Mouse (Mus musculus) heart, adult 2 months (tissue): ENCODE data around the gene Ccn1.

ENCODE experiments used
- CTCF ChIP-seq: fragments of 200-600 bp; IDR thresholded peaks from 2 replicates; pipeline ENCODE4 v1.8.1; 2022; ENCODE audit warnings: antibody characterized with exemption, mild to moderate bottlenecking, moderate library complexity
- POLR2A ChIP-seq: fragments of 200-500 bp; IDR thresholded peaks from 2 replicates; pipeline ENCODE4 v1.6.1; 2011; ENCODE audit warnings: mild to moderate bottlenecking, low read depth, low read length, control low read depth; ENCODE audit not compliant: insufficient read depth

DNA sequence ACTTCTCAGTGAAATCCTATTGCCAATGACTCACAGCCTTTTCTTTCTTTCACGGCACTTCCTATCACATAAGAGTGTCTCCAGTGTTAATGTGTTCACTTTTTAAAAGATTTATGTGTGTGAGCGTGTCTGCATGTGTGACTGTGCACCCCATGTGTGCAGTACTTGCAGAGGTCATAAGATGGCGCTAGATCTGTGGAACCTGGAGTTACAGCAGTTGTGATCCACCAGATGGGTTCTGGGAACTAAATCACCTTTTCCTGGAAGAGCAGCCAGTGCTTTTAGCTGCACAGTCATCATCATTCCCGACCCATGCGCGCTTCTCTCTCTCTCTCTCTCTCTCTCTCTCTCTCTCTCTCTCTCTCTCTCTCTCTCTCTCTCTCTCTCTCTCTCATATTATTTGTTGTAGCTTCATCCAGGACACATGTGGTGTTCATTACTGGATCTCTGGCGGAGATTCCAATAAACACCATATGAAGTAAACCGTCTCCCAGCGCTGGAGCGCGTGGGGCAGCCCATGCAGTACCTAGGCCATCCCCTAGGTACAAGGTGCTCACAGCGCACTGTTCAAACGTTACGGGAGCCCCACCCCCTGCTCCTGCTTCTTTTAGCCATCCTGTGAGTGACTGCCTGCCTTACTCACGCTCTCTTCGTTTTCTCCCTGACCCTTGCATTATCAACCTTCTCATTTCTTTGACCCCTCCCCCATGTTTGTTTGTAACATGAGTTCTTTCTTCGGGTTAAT lies 30.0 kb downstream of the Ccn1 start:
- no peak for TF ChIP-seq CTCF
- TF ChIP-seq POLR2A, result no peak
